10 mouse cellular contexts compared by ENCODE assay signal in the genomic region with DNA sequence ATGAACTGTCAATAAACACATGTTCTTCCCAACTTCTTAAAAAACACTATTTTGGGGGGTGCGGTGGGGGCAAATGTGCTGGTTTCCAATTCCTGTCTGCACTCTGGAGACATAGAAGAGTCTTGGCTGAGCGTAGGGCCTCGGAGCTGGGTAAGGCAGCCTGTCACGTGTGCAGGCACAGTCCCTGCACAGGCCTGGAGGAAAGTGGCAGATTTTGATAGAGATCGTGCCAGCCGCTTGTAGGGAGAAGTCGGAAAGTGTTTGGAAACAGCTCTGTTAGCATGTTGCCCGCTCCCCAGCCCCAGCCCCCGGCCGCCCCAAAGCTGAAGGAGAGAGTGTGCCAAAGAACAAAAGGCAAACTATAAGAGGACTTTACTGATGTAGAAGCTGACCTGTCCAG.
DNase-seq lines count a peak whose midpoint lies in the region; ATAC-seq lines count a peak whose summit lies in the region.
"Had no signal": no experiment of that assay in that cellular context is flagged by ENCODE, and none has a peak within 500 bp of the region (broad histone marks: within the 10 kb centered on the region; RNA-seq: fewer than 3 reads in every experiment).

No protein-coding gene starts in this region.

- H3K9me3 ChIP-seq in forebrain, embryonic 16.5 days (ENCODE audit: control insufficient read depth, low read length) = no peaks in the 10 kb centered on the region
- H3K9me3 ChIP-seq in midbrain, embryonic 11.5 days (ENCODE audit: control insufficient read depth, low read length) = no peaks in the 10 kb centered on the region
- no peaks in the 10 kb centered on the region for H3K9me3 ChIP-seq in liver, embryonic 11.5 days (ENCODE audit: control insufficient read depth, low read length)
- H3K9me3 ChIP-seq: lung, embryonic 15.5 days had no signal

- peaks cover 12% of the 10 kb centered on the region; the same call in 1 of the 2 replicates for H3K27me3 ChIP-seq in forebrain, embryonic 16.5 days (replicated peaks; ENCODE audit: control insufficient read depth, insufficient read depth, low read length)
- H3K27me3 ChIP-seq in midbrain, embryonic 11.5 days (ENCODE audit: control insufficient read depth, insufficient read depth, low read length) = no peaks in the 10 kb centered on the region
- H3K27me3 ChIP-seq in liver, embryonic 11.5 days (replicated peaks; ENCODE audit: control insufficient read depth, insufficient read depth, low read length) = no peaks in the 10 kb centered on the region

- H3K36me3 ChIP-seq in forebrain, embryonic 16.5 days (ENCODE audit: control insufficient read depth, insufficient read depth) = no peaks in the 10 kb centered on the region
- no peaks in the 10 kb centered on the region for H3K36me3 ChIP-seq in midbrain, embryonic 11.5 days (ENCODE audit: control insufficient read depth, insufficient read depth, low read length)
- no peaks in the 10 kb centered on the region for H3K36me3 ChIP-seq in liver, embryonic 11.5 days (ENCODE audit: control insufficient read depth, insufficient read depth, low read length)
- H3K36me3 ChIP-seq: lung, embryonic 15.5 days had no signal

- H3K4me2 ChIP-seq in forebrain, embryonic 16.5 days (ENCODE audit: low read length) = no peak overlapping the region
- H3K4me2 ChIP-seq in midbrain, embryonic 11.5 days = peak overlapping the region; percentile 7; the same call in 1 of the 2 replicates
- no peak overlapping the region for H3K4me2 ChIP-seq in liver, embryonic 11.5 days
- H3K4me2 ChIP-seq: lung, embryonic 15.5 days had no signal

- H3K9ac ChIP-seq in forebrain, embryonic 16.5 days (replicated peaks; ENCODE audit: low read depth, low read length) = no peak overlapping the region
- 0 out of 2 replicates have a peak overlapping the region, but pooled peaks have one; percentile 30 for H3K9ac ChIP-seq in midbrain, embryonic 11.5 days (ENCODE audit: low read length)
- H3K9ac ChIP-seq in liver, embryonic 11.5 days (ENCODE audit: low read depth, low read length) = no peak overlapping the region
- H3K9ac ChIP-seq: lung, embryonic 15.5 days had no signal

- no peak overlapping the region for H3K27ac ChIP-seq in forebrain, embryonic 16.5 days (ENCODE audit: low read length)
- no peak overlapping the region for H3K27ac ChIP-seq in midbrain, embryonic 11.5 days (ENCODE audit: low read depth, low read length)
- no peak overlapping the region for H3K27ac ChIP-seq in liver, embryonic 11.5 days (ENCODE audit: low read depth, low read length)
- H3K27ac ChIP-seq: lung, embryonic 15.5 days had no signal

- DNase-seq in adrenal gland, adult 2 months = peak; percentile 19
- no peak for DNase-seq in adrenal gland, postnatal 4 days (ENCODE audit: low spot score in 2 of 2)
- DNase-seq in cerebellum, adult 9-10 months = peak; percentile 31
- DNase-seq in midbrain, embryonic 11.5 days (ENCODE audit: low spot score, missing footprints) = peak; percentile 88
- DNase-seq in MN1 (ENCODE audit: low spot score) = no peak
- DNase-seq in ovary, postnatal 36 days (ENCODE audit: low spot score) = no peak
- DNase-seq in liver, embryonic 11.5 days (ENCODE audit: low spot score) = no peak
- DNase-seq: thymus, adult 2 months had no signal

- H3K4me3 ChIP-seq in forebrain, embryonic 16.5 days (replicated peaks; ENCODE audit: low read length) = no peak overlapping the region
- H3K4me3 ChIP-seq in midbrain, embryonic 11.5 days (ENCODE audit: low read depth, low read length) = no peak overlapping the region
- no peak overlapping the region for H3K4me3 ChIP-seq in liver, embryonic 11.5 days (ENCODE audit: low read depth, low read length)
- H3K4me3 ChIP-seq: lung, embryonic 15.5 days had no signal

- 17% methylated on average over 10 of the region's 10 CpGs for WGBS in forebrain, embryonic 16.5 days
- 32% methylated on average over 10 of the region's 10 CpGs for WGBS in midbrain, embryonic 11.5 days
- 53% methylated on average over 10 of the region's 10 CpGs for WGBS in liver, embryonic 11.5 days

- H3K4me1 ChIP-seq in forebrain, embryonic 16.5 days (replicated peaks; ENCODE audit: control insufficient read depth, insufficient read depth, low read length) = peaks cover 17% of the 10 kb centered on the region
- H3K4me1 ChIP-seq in midbrain, embryonic 11.5 days (ENCODE audit: control insufficient read depth, insufficient read depth, low read length) = peaks cover 27% of the 10 kb centered on the region
- no peaks in the 10 kb centered on the region for H3K4me1 ChIP-seq in liver, embryonic 11.5 days (replicated peaks; ENCODE audit: control insufficient read depth, insufficient read depth, low read length)

- peak; percentile 93 for ATAC-seq in forebrain, embryonic 16.5 days
- peak; percentile 66 for ATAC-seq in midbrain, embryonic 11.5 days (ENCODE audit: low FRiP score)
- ATAC-seq in liver, embryonic 11.5 days (replicated peaks; ENCODE audit: low FRiP score) = no peak

Comparison
In these comparisons a context has a peak if more than half of its experiments do, and no peak if none do; other contexts are left out.
1. DNase-seq: peak in adrenal gland, adult 2 months (single experiment), cerebellum, adult 9-10 months (single experiment) and midbrain, embryonic 11.5 days (single experiment); none in adrenal gland, postnatal 4 days (0 of 2), MN1 (single experiment), ovary, postnatal 36 days (single experiment) and liver, embryonic 11.5 days (single experiment).